Mouse (Mus musculus): ENCODE data around the gene Soga1.

GRCm38 (mm10) chr2:157108236-157108635, 29.2 kb upstream of the Soga1 start:
- no peak for TF ChIP-seq CTCF (IDR thresholded peaks at IDR 0.05; ENCODE audit: extremely low read depth, insufficient read depth, insufficient read length, insufficient replicate concordance)
- no peak for TF ChIP-seq POLR2A (IDR thresholded peaks at IDR 0.05; ENCODE audit: low read depth, low read length)

Data from spleen, adult 2 months (tissue).